Mouse (Mus musculus) hindlimb bud, embryonic 11.5 days (tissue): ENCODE measurements around the gene Cpd.
"Not testable (repeated sequence)": the region's sequence is repeated elsewhere in the genome, so short reads cannot be mapped to it uniquely, and the experiment has no call there.

Source experiments
- DNase-seq: peaks from one replicate; pipeline ENCODE4 v3.0.0-alpha.2; 2012; ENCODE audit warnings: low read depth, low spot score; ENCODE audit errors: extremely low spot score

Gene Cpd

DNA sequence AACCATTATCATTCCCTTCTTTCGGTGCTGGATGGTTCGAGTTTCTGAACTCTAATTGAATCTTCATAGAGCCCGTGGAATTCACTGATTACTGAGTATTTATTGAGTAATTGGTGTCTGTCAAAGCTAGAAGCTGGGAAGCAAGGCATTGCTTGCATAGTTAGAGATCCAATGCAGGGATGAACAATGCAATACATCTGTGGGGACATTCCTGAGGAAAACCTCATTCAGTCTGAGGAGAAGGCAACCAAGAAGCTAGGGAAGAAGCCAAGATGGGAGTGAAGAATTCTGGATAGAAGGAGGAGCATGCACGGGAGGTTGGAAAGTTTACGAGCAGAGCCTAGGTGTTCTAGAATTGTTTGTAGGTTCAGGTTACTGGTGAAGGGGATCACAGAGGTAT lies 1.3 kb upstream of the Cpd start:
- DNase-seq = no peak

DNA sequence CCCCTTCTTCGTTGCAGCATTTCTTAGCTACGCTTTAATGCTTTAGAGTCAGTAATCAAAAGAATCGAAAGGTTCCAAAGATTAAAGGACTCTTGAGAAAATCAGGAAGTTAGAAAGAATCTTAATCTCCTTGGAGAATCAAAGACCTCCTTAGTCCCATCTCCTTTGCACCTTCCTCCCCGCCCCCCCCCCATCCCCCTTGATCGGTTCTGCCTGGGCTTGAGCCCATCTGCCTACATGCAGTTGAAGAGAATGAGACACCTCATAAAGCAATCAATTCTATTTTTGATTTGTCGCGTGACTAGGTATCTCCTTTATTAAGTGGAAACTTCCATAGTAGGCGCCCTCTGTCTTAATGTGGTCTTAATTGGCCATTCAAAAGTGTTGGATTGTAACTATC lies 536 bp upstream of the Cpd start:
- DNase-seq = no peak

DNA sequence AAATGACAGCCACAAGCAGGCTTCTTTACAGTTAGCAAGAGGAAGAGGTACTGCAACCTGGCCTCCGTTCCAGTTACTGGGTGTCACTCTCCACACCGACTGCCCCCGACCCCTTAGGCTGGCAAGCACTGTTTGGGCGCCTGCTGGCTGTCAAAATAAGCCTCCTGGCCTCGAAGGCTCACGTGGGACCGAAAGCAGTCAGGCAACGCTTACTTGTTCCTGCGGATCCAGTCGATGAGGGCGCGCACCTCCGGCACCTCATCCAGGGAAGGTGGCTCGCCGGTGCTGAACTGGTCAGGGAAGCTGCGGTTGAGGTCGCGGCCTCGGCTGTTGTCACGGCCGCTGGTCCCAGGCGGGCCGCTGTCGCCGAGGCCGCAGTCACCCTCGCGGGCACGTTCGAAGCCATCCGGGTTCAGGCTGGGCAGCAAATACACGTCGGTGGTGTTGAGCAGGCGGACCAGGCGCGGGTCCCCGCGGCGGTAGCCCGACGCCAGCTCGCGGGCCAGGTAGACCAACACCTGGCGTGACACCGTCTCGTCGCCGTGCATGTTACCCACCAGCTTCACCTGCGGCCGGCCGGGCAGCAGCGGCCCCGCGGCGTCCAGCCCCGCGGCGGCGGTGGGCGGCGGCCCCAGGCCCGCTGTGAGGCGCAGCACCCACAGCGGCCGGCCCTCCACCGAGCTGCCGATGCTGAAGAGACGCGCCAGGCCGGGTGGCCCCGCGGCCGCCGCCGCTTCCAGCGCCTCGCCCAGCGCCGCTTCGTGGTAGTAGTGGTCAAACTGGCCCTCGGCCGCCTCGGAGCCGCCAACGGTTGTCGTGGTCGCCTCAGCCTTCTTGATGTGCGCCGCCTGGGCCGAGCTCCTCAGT lies 574 bp downstream of the Cpd start:
- no peak for DNase-seq

DNA sequence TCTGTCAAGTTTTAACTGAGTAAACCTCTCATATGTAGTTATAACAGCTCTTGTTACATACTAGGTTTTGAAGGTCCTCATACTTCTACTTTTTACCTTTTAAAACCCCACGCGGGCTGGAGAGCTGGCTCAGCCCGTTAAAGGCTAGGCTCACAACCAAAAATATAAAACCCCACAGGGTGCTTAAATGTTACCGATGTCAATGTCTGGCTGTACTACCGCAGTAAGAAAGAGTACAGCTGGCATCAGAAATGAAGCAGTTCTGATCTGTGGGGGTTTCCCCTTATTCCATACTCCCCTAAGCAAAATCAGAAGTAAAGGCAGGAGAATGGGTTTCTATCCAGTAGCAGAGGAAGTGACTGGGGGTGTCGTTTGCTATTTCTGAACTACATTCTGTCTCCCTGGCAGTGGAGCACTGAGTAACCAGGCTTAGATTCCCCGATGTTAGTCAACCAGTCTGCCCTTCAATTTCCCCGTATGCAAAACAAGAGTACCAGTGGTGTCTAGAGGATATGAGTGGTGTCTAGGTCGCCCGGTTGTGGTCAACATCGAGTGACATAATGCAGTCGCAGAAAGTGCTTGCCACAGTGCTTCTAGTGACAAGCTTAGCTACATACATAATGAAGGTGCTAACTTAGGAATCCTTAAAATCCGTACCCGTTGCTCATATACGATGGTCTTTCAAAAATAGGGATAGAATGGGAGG lies 1.4 kb downstream of the Cpd start:
- DNase-seq = no peak

DNA sequence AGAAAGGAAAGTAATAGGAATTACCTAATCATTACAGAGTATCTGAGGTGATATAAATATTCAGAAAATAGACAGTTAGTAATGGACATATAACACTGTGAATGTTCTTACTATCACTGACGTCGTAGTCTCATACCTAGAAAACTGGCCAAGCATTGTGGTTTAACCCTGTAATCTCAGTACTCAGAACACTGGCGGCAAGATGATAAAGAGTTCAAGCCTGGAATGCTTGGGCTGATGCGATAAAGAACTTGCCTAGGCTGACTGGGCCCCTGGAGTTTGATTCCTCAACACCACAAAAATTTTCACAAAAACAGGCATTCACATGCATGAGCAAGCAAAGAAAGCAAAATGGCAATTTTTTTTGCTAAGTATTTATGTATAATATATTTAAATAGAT lies 8.2 kb downstream of the Cpd start:
- DNase-seq = no peak

DNA sequence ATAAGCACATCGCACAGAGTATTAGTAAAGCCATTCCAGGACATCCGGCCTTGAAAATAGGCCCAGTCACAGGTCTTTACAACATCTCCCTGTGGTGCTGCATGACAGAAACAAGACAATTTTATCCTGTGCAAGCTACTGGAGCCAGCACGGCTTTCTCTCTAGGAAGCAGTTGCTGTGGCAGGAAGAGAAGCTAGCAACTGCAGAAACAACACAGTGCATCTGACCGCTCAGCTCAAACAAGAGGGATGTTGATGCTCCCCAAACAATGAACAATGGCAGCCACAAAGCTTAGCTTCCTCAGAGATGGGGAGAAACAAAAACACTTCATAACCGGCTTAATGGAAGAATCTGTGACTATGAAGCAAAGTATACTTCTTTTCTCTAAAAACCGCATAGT lies 10.5 kb downstream of the Cpd start:
- DNase-seq = no peak

DNA sequence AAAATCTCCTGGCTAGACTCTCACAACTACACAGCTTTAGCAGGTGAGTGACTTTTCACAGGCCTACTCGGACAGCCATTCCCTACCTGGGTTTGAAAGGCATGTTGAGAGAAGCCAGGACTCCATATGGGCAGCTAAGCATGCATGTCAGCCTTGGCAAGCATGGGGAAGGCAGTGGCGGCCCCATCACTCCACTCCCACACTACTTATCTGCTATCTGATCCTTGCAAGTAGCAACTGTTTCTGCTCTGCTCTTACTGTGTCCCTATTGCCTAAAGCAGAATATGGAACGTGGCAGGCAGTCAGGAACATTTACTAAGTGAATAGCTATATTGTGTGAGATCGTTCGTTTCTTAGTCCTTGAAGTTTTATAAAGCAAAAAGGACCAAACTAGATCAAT lies 10.9 kb downstream of the Cpd start:
- DNase-seq = no peak

DNA sequence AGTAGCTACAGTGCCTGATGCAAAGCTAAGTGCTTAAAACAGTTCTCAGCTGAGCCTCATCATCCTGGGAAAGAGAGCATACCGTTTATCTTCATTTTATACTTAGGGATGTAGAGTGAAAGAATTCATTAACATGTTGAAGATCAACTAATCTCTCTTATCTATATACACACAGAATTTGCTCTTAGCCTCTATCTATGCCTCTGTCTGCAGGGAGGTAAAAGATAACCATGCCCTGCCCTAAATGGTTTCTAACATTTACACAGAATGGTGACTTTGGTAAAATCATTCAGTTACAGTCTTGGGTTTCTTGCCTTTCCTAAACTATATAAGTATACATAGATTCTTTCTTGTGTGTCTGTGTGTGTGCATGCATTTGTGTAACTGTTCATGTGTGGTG lies 12.2 kb downstream of the Cpd start:
- no peak for DNase-seq

DNA sequence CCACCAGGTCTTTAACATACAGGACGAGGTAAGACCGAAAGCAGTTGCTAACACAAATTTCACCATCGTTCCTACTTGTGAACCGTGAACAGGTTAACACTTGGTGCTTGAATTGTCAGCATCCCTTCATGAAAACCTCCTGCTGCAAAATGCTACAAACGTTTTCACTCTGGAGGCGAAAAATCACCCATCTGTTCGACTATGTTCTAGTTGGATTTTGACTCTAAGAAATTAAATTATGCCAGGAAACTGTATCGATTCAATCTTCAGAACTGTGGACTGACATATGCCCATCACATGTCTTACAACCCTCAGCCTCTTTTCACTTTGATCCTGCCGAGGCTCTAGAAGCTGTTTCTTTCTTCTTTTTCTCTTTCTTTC lies 21.9 kb downstream of the Cpd start:
- DNase-seq = no peak

DNA sequence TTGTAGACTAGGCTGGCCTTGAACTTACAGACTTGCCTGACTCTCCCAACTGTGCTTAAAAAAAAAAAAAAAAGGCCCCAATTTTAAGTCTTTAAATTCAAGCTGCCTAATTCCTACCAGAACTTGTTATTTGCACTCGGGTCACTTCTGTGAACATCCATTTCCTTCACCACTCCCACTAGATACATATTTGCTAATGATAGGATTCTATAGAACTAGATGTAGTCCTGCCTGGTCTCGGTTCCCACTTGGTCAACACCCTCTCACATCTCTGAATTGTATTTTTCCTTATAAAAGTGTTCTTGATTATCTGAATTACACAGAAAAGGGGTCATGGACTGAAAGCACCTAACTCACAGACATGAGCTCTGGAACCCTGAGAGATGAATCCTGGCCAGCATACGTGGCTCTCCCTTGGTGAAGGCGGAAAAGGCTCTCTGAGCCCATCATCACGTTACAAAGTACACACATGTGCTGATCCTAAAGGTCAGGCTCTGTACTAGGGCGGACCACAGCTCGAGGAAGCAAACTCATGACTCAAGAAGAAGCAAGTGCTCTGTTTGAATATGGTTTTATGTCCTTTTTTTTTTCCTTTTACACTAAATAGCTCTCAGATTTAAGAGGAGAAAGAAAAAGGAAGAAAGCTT lies 22.5 kb downstream of the Cpd start:
- DNase-seq = no peak

DNA sequence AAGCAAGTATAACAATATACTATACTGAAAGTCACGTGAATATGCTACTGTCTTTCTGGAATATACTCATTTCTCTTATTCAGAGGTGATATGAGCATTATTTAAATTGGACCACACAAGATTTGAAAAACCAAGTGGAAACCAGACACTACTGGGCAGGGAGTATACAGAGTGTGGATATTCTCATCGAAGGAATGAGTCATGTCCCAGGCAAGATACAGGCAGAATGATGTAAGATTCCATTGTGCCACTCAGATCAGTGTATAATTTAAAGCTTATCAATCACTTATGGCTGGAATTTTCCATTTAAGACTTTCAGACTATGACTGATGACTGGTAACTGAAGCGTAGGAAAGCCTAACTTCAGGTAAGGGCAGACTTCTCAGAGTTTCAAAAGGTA lies 23.2 kb downstream of the Cpd start:
- no peak for DNase-seq

DNA sequence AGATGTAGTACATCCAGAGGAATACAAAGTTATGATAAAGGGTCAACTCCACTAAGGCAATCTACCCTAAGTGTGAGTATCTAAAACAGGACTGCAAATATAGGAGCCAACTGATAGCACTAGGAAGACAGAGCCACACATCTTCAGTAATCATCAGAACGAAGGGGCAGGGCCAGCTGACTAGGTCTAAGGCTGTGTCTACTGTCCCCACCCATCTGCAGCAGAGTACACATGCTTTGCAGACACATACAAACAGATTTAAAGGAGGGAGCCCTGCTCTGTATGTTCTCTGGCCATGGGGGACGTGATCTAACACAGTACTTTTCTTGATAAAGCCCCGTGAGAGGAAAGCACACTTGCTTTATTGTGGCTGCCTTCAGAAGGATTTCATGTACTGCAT lies 25.5 kb downstream of the Cpd start:
- no peak for DNase-seq

DNA sequence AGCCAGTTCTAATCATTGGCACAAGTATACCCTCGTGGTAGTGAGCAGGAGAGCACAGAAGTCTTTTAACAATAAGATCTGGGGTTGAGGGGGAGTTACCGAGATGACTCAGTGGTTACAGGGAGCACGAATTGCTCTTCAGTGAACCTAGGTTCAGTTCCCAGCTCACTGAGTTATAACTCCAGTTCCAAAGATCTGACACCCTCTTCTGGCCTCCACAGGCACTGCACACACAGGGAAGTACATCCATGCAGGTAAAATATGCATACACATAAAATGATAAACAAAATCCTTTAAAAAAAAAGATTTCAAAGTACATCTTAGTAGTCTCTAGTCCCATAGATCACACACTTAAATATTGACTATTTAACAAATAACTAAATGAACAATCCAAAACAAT lies 29.2 kb downstream of the Cpd start:
- no peak for DNase-seq

DNA sequence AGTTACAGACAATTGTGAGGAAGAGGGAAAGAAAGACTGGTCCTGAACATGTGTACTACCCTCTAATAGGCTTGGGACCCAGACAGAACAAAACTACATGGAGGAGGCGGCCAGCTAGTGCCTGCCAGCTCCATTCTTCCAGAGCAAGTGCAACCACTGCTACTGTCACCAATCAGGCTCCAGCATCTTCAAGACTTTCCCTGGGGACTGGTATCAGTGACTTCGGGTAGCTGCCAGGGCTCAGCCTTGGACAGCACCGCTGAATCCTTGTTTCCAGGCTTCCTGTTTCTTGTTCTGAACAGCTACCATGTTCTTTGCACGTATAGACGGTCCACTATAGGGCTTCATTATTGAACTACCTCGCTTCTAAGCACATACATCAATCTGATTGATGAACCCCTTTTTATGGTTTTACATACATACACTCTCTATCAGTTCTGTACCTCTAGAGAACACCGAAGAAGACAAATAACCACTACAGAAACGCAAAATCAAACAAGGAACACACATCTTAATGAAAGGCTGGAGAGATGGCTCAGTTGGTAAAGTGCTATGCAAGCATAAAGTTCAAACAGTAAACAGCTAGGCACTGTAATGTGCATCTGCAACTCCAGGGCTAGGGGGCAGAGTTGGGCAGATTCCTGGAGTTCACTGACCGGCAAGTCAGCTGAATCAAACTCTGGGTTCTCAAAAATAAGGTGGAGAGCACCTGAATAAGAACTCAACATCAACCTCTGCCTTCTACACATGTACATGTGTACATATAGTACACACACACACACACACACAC lies 35.9 kb downstream of the Cpd start:
- no peak for DNase-seq

DNA sequence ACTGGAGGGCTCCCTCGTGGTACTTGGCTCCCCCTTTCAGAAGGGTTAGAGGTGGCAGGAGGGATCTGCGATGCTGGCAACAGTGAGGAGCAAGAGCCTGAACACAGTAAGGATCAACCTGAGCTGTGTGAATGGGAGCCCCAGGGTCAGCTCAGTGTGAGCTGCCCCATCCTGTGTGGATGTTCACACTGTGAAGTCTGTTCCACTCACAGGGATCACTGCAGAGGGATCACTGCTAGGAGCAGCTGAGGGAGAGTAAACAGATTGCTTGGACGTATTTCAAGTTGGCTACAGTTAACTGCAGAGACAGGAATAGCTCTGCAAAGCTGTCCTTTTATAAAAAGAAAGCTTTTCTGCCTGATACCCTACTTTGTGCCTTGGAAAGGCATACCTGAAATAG lies 37.4 kb downstream of the Cpd start:
- DNase-seq = no peak

DNA sequence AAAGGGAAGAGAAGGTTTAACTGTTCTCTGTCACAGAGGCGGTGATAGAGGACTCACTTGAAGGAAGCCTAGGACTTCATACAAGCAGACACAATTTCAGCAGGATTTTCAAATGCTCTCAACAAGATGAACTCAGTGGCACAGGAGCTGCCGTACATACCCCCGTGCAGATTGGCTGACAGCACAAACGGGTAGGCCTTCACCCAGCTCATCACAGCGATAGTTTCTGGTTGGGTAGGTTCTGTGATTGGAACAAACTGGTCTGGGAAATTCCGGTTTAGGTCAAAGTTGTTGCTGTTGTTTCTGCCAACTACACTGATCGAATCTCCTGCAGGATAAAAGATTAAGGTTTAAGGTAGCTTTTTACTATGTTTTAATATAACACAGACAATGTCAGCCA lies 38.3 kb downstream of the Cpd start:
- DNase-seq = no peak

DNA sequence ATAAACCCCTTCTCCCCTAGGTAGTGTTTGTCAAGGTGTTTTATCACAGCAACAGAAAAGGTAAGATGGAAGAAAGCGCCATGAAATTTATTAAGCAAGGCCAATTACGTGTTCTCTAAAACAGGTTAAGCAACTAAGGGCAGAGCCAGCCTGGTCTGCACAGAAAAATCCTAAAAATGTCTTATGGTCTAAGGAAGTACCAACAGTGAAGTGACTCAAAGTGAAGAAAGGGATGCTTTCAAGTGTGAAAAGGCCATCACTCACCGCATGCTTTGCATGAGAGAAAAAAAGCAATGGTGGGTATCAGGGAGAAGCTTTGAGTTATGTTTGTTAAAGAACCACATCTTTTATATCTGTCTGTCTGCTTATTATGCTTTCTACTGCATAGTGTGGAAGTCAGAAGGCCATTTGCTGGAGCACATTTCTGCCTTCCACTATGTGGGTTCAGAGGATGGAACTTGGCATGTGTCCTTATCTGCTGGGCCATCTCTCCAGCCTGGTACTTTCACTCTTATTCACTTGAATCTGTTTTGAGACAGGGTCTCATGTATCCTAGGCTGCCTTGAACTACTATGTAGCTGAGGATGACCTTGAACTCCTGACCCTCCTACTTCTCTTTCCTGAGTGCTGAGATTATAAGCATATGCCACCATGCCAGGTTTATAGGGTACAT lies 39.7 kb downstream of the Cpd start:
- no peak for DNase-seq

DNA sequence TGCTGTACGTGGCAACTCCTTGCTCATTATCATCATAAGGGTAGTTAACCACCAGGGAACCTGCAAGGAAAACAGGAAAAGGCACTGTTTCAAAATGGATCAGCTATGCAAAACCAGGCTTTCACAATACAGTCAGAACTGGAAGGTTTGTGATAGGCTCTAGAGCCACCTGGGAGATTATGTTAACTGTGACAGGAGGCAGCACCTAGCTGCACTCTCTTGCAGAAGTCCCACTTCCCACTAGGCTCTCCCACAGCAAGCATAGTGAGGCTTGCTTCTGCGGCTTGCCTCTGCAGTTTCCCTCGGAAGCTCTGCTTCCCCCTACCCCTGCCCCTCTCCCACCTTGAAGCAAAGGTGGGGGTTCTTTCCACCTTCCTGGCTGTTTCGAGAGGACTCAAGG lies 40.8 kb downstream of the Cpd start:
- DNase-seq = no peak

DNA sequence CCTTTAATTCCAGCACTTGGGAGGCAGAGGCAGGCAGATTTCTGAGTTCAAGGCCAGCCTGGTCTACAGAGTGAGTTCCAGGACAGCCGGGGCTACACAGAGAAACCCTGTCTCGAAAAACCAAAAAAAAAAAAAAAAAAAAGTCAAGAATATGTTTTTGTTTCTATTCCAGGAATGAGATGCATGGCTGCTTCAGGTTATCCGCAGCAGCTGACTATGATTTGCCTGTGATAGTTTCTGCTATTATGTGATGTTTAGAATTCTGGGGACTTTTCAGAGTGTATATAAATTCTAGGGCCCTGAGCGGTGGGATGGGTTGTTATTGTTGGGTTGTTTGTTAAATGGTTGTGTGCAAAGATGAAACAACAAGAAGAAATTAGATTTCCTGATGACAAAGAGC lies 41.7 kb downstream of the Cpd start:
- DNase-seq = not testable (repeated sequence)

DNA sequence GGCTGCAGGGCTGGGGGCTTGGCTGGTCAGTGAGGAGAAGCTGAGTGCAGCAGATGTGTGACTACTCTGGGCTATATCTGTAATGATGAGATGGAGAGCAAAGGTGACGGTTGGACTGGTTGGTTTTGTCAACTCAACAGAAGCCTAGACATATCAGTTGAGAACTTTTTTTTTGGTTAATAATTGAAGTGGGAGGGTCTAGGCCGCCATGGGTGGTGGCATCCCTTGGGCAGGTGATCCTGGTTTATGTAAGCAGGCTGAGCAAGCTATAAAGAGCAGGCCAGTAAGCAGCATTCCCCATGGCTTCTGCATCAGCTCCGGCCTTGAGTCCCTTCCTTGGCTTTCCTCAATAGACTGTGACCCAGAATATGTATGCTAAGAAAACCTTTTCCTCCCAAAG lies 43.6 kb downstream of the Cpd start:
- DNase-seq = no peak

DNA sequence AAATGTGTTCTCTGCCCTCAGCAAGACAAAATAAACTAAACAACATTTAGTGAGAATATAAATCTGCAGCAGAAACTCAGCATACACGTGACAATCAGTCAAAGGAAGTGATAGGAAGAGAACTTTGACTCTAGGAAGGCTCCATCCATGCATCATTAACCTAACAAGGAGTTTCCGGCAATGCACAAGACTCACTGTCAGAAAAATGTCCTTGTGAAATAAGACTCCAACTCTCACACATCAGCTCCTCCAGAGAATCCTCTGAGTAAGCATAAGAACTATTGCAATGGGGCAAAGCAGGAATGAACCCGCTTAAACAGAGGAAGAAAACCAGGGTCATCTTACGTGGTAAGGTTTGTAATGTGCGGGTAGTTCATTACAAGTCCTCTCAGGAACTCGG lies 49.6 kb downstream of the Cpd start:
- no peak for DNase-seq
